Mouse (Mus musculus) embryonic facial prominence, embryonic 14.5 days (tissue): ENCODE measurements around the gene Lce3d. TPM values are rescaled to one million over a fixed set of nuclear protein-coding genes. Genes with fewer than 3 reads are reported as not detected.

Experiments used
- ATAC-seq: fragments of 200-750 bp; cut with Nextera tagmentation; 2 replicates; pipeline ENCODE4 v1.8.0; 2017; ENCODE audit warnings: low read depth, moderate number of reproducible peaks, moderate TSS enrichment
- DNase-seq: peaks from one replicate; pipeline ENCODE4 v3.0.0-alpha.2; 2015; ENCODE audit warnings: low spot score
- H3K27ac ChIP-seq: fragments of 300-500 bp; sonication (generic); replicated peaks from 2 replicates; pipeline ENCODE4 v1.5.1; 2014; ENCODE audit warnings: low read depth, mild to moderate bottlenecking, low read length, moderate library complexity
- H3K27me3 ChIP-seq: fragments of 300-500 bp; sonication (generic); replicated peaks from 2 replicates; pipeline ENCODE4 v1.6.1; 2014; ENCODE audit warnings: low read length; ENCODE audit not compliant: control insufficient read depth, insufficient read depth
- H3K36me3 ChIP-seq: fragments of 300-500 bp; sonication (generic); 2 replicates; pipeline ENCODE4 v1.6.1; 2014; ENCODE audit warnings: low read length, mixed read lengths; ENCODE audit not compliant: control insufficient read depth, insufficient read depth
- H3K4me1 ChIP-seq: fragments of 300-500 bp; sonication (generic); 2 replicates; pipeline ENCODE4 v1.6.1; 2014; ENCODE audit warnings: antibody characterized with exemption, low read length; ENCODE audit not compliant: control insufficient read depth, insufficient read depth
- H3K4me2 ChIP-seq: fragments of 300-500 bp; sonication (generic); 2 replicates; pipeline ENCODE4 v1.6.1; 2014; ENCODE audit warnings: low read depth, mild to moderate bottlenecking, low read length, moderate library complexity, mixed read lengths
- H3K4me3 ChIP-seq: fragments of 300-500 bp; sonication (generic); 2 replicates; pipeline ENCODE4 v1.5.1; 2014; ENCODE audit warnings: low read depth, mild to moderate bottlenecking, low read length
- H3K9ac ChIP-seq: fragments of 300-500 bp; sonication (generic); 2 replicates; pipeline ENCODE4 v1.6.1; 2014; ENCODE audit warnings: low read depth, mild to moderate bottlenecking, low read length, moderate library complexity, mixed read lengths
- H3K9me3 ChIP-seq: fragments of 300-500 bp; sonication (generic); 2 replicates; pipeline ENCODE4 v1.6.1; 2016; ENCODE audit warnings: low read length; ENCODE audit not compliant: control insufficient read depth
- WGBS: fragments of 180-500 bp; shearing (Covaris S2); extraction: QIAGEN DNeasy Blood & Tissue Kit; methylation state at CpG from one replicate; pipeline ENCODE4 v1.1.7; 2014; 5-methylcytosine and 5-hydroxymethylcytosine counted together
- polyA plus RNA-seq: library from polyadenylated mRNA; unstranded; fragments of >200 nt; fragmentation: Nextera tagmentation; extraction: Ambion mirVana; gene quantifications from 2 replicates; pipeline ENCODE4 v1.2.1, GENCODE M21; 2014

Gene Lce3d
- polyA plus RNA-seq, 1 experiment from 2014 or later, result not detected

DNA sequence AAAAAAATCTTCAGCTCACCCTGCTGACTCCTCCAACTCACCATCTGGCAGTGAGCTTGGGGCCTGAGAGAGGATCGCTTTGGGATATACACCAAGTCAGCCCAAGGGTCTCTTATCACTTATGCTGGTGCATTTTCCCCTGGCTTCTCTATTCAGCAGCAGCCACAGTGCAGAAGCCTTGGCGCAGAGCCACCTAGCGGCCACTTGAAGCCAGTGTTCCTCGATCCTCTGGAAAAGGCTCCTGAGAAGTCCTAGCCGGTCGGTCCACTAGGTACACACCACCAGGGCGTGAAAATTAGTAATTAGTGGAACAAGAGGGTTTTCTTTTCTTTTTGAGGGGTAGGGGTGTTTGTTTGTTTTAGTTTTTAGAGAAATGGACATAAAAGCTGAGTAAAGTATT lies 41.5 kb downstream of the Lce3d start:
- Histone ChIP-seq H3K9me3 (no peaks in the 10 kb centered on the region), H3K36me3 (no peaks in the 10 kb centered on the region), H3K27ac (no peak overlapping the region), H3K9ac (no peak overlapping the region), H3K4me3 (no peak overlapping the region), H3K27me3 (no peaks in the 10 kb centered on the region), H3K4me2 (no peak overlapping the region), H3K4me1 (no peaks in the 10 kb centered on the region)
- WGBS, result 4% methylated on average over 7 of the region's 7 CpGs
- peak; percentile 84 for DNase-seq
- peak; percentile 79 for ATAC-seq

GRCm38 (mm10) chr3:93000621-93001020 lies 43.4 kb downstream of the Lce3d start:
- no peak overlapping the region for H3K9ac ChIP-seq
- no peak overlapping the region for H3K27ac ChIP-seq
- no peak overlapping the region for H3K4me3 ChIP-seq
- no peaks in the 10 kb centered on the region for H3K36me3 ChIP-seq
- H3K4me1 ChIP-seq, result no peaks in the 10 kb centered on the region
- no peaks in the 10 kb centered on the region for H3K27me3 ChIP-seq
- no peaks in the 10 kb centered on the region for H3K9me3 ChIP-seq
- ATAC-seq (no peak), DNase-seq (no peak)
- H3K4me2 ChIP-seq, result no peak overlapping the region
- WGBS, result 77% methylated on average over 3 of the region's 3 CpGs

- WGBS, result 71% methylated on average over 4 of the region's 4 CpGs
Observed at GRCm38 (mm10) chr3:93002843-93003242, 45.7 kb downstream of the Lce3d start.

More at GRCm38 (mm10) chr3:93002843-93003242, 45.7 kb downstream of the Lce3d start:
- no peaks in the 10 kb centered on the region for H3K27me3 ChIP-seq
- H3K4me1 ChIP-seq, result no peaks in the 10 kb centered on the region
- DNase-seq (no peak), ATAC-seq (no peak)
- H3K9me3 ChIP-seq, result no peaks in the 10 kb centered on the region
- no peak overlapping the region for H3K27ac ChIP-seq
- H3K4me3 ChIP-seq, result no peak overlapping the region
- no peak overlapping the region for H3K4me2 ChIP-seq
- H3K36me3 ChIP-seq, result no peaks in the 10 kb centered on the region
- no peak overlapping the region for H3K9ac ChIP-seq

Other genes starting within 250 kb of the Lce3d start
- not detected in 2 replicates for gene Lce1e, start 248.3 kb upstream of the Lce3d start, polyA plus RNA-seq
- 0.33 TPM in 1 of 2 replicates, not detected in the other for gene Lce1f, start 237.0 kb upstream of the Lce3d start, polyA plus RNA-seq
- not detected in 2 replicates for gene Gm38119, start 218.3 kb upstream of the Lce3d start, polyA plus RNA-seq
- 0.25 TPM in 1 of 2 replicates, not detected in the other for gene Lce1g, start 205.1 kb upstream of the Lce3d start, polyA plus RNA-seq
- gene Lce1h, start 192.3 kb upstream of the Lce3d start, polyA plus RNA-seq, result 0.25 TPM in 1 of 2 replicates, not detected in the other
- gene Lce1i, start 178.5 kb upstream of the Lce3d start, polyA plus RNA-seq, result 0.25 TPM in 1 of 2 replicates, not detected in the other
- gene Lce1j, start 166.9 kb upstream of the Lce3d start, polyA plus RNA-seq, result not detected in 2 replicates
- not detected in 2 replicates for gene Lce1k, start 149.5 kb upstream of the Lce3d start, polyA plus RNA-seq
- 0.07 and 0.47 TPM in 2 replicates for gene Kprp, start 130.1 kb upstream of the Lce3d start, polyA plus RNA-seq
- gene Lce1l, start 106.1 kb upstream of the Lce3d start, polyA plus RNA-seq, result not detected in 2 replicates
- gene 2310050C09Rik, start 87.2 kb upstream of the Lce3d start, polyA plus RNA-seq, result not detected in 2 replicates
- 3.3 and 6.1 TPM in 2 replicates for gene Lce3a, start 31.2 kb upstream of the Lce3d start, polyA plus RNA-seq
- gene Lce3b, start 24.4 kb upstream of the Lce3d start, polyA plus RNA-seq, result 0.43 and 1.1 TPM in 2 replicates
- 0.80 and 3.1 TPM in 2 replicates for gene Lce3c, start 12.9 kb upstream of the Lce3d start, polyA plus RNA-seq
- gene Lce3e, start 9.7 kb downstream of the Lce3d start, polyA plus RNA-seq, result 1.3 and 1.9 TPM in 2 replicates
- gene Lce3f, start 34.8 kb downstream of the Lce3d start, polyA plus RNA-seq, result 3.2 and 11.5 TPM in 2 replicates
- 2.7 and 7.5 TPM in 2 replicates for gene Crct1, start 58.3 kb downstream of the Lce3d start, polyA plus RNA-seq
- not detected in 2 replicates for gene Lce1m, start 61.7 kb downstream of the Lce3d start, polyA plus RNA-seq
- gene Gm4858, start 111.4 kb downstream of the Lce3d start, polyA plus RNA-seq, result not detected in 2 replicates
- 2.1 TPM in 2 replicates for gene Crnn, start 187.4 kb downstream of the Lce3d start, polyA plus RNA-seq
- gene Flg2, start 239.9 kb downstream of the Lce3d start, polyA plus RNA-seq, result 0.04 TPM in 1 of 2 replicates, not detected in the other